Mouse (Mus musculus) hindbrain, embryonic 11.5 days (tissue): ENCODE data around the gene Pxdn. TPM values are rescaled to one million over a fixed set of nuclear protein-coding genes. Genes with fewer than 3 reads are reported as not detected.

ENCODE experiments used
- ATAC-seq: fragments of 200-750 bp; cut with Nextera tagmentation; 2 replicates; pipeline ENCODE4 v1.8.0; 2017; ENCODE audit warnings: mild to moderate bottlenecking, moderate TSS enrichment, moderate library complexity; ENCODE audit not compliant: low FRiP score
- DNase-seq: peaks from one replicate; pipeline ENCODE4 v3.0.0-alpha.2; 2015; ENCODE audit warnings: low spot score
- H3K27ac ChIP-seq: fragments of 300-500 bp; sonication (generic); 2 replicates; pipeline ENCODE4 v1.5.1; 2014; ENCODE audit warnings: mild to moderate bottlenecking, low read depth, low read length
- H3K27me3 ChIP-seq: fragments of 300-500 bp; sonication (generic); 2 replicates; pipeline ENCODE4 v1.6.1; 2014; ENCODE audit warnings: mild to moderate bottlenecking, low read length, moderate library complexity, mixed read lengths; ENCODE audit not compliant: control insufficient read depth, insufficient read depth
- H3K36me3 ChIP-seq: fragments of 300-500 bp; sonication (generic); 2 replicates; pipeline ENCODE4 v1.6.1; 2014; ENCODE audit warnings: mild to moderate bottlenecking, low read length, moderate library complexity, mixed read lengths; ENCODE audit not compliant: control insufficient read depth, insufficient read depth
- H3K4me1 ChIP-seq: fragments of 300-500 bp; sonication (generic); replicated peaks from 2 replicates; pipeline ENCODE4 v1.6.1; 2014; ENCODE audit warnings: low read length, mixed read lengths; ENCODE audit not compliant: control insufficient read depth, insufficient read depth
- H3K4me2 ChIP-seq: fragments of 300-500 bp; sonication (generic); replicated peaks from 2 replicates; pipeline ENCODE4 v1.6.1; 2014; ENCODE audit warnings: mild to moderate bottlenecking, low read depth, low read length
- H3K4me3 ChIP-seq: fragments of 300-500 bp; sonication (generic); 2 replicates; pipeline ENCODE4 v1.5.1; 2014; ENCODE audit warnings: low read depth, low read length
- H3K9ac ChIP-seq: fragments of 300-500 bp; sonication (generic); 2 replicates; pipeline ENCODE4 v1.6.1; 2014; ENCODE audit warnings: low read depth, low read length
- H3K9me3 ChIP-seq: fragments of 300-500 bp; sonication (generic); 2 replicates; pipeline ENCODE4 v1.6.1; 2016; ENCODE audit warnings: low read length; ENCODE audit not compliant: control insufficient read depth
- WGBS: fragments of 180-500 bp; shearing (Covaris S2); extraction: QIAGEN DNeasy Blood & Tissue Kit; methylation state at CpG from one replicate; pipeline ENCODE4 v1.1.7; 2014; 5-methylcytosine and 5-hydroxymethylcytosine counted together
- polyA plus RNA-seq: library from polyadenylated mRNA; unstranded; fragments of >200 nt; fragmentation: Nextera tagmentation; extraction: Ambion mirVana; gene quantifications from 2 replicates; pipeline ENCODE4 v1.2.1, GENCODE M21; 2014

The Pxdn gene
- polyA plus RNA-seq, 1 experiment from 2014 or later: 50.4 TPM

DNA sequence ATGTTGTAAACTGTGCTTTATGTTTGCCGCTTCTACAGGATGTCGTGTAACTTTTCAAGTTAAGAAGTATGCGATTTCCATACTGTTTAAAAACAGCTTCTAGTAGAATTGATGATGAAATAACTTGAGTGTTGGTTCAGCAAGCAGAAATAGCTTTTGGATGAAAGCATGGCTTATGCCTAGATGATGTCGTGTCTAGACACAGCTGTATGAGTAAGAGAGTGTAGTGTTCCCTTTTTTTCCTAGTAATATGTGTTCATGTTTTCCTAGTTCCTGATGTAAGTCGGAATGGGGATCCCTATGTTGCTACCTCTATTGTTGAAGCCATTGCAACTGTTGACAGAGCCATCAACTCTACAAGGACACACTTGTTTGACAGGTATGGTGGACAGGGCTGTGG is 61.5 kb downstream of the Pxdn start:
- no peak for ATAC-seq
- no peak overlapping the region for H3K9ac ChIP-seq
- no peaks in the 10 kb centered on the region for H3K27me3 ChIP-seq
- DNase-seq: no peak
- H3K36me3 ChIP-seq: peaks cover 20% of the 10 kb centered on the region
- 94% methylated on average over 5 of the region's 5 CpGs for WGBS
- no peaks in the 10 kb centered on the region for H3K4me1 ChIP-seq
- H3K4me3 ChIP-seq: no peak overlapping the region
- H3K27ac ChIP-seq: no peak overlapping the region
- H3K9me3 ChIP-seq: no peaks in the 10 kb centered on the region
- H3K4me2 ChIP-seq: no peak overlapping the region

DNA sequence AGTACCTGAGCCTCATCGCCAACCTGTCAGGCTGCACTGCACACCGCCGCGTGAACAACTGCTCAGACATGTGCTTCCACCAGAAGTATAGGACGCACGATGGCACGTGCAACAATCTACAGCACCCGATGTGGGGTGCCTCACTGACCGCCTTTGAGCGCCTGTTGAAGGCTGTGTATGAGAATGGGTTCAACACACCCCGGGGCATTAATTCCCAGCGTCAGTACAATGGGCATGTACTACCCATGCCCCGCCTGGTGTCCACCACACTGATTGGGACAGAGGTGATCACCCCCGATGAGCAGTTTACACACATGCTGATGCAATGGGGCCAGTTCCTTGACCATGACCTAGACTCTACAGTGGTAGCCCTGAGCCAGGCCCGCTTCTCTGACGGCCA is 64.5 kb downstream of the Pxdn start:
- no peaks in the 10 kb centered on the region for H3K4me1 ChIP-seq
- H3K4me2 ChIP-seq: no peak overlapping the region
- no peak overlapping the region for H3K9ac ChIP-seq
- no peak for ATAC-seq
- H3K4me3 ChIP-seq: no peak overlapping the region
- no peaks in the 10 kb centered on the region for H3K27me3 ChIP-seq
- no peaks in the 10 kb centered on the region for H3K9me3 ChIP-seq
- no peak for DNase-seq
- H3K27ac ChIP-seq: no peak overlapping the region
- peaks cover 15% of the 10 kb centered on the region for H3K36me3 ChIP-seq
- 93% methylated on average over 16 of the region's 16 CpGs for WGBS

DNA sequence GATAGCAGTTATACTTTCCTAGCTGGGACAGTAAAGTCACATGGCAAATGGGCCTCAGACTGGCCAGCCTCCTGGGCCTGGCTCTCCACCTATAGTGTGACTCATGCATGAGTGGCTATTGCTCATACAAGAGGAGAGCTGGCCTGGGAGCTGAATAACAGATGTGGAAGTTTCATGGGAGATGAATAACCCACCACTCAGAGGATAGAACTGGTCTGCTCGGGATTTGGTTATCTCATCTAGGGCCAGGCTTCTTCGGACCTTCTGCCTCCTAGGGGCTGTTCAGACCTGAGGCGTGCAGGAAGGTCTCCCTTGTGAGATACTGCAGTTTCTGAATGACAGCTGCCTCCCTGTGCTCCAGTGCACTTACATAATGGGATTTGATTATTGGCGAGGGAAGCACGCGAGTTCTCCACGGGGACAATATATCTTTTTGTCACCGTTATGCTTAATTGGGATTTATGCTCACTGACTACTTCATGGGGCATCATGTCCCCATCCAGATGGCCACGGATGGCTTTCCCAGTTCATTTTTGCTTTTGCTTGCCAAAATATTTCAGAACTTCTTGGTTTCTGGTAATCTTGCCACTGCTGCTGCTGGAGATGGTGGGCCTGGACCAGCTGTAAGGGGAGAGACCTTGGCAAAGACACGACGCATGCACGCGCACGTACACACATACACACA is 66.4 kb downstream of the Pxdn start:
- WGBS: 76% methylated on average over 14 of the region's 14 CpGs
- Histone ChIP-seq H3K36me3 (peaks cover 13% of the 10 kb centered on the region), H3K9ac (no peak overlapping the region), H3K27me3 (no peaks in the 10 kb centered on the region), H3K4me1 (no peaks in the 10 kb centered on the region), H3K4me2 (no peak overlapping the region), H3K9me3 (no peaks in the 10 kb centered on the region), H3K4me3 (no peak overlapping the region), H3K27ac (no peak overlapping the region)
- ATAC-seq: peak; percentile 56
- peak; percentile 11 for DNase-seq

DNA sequence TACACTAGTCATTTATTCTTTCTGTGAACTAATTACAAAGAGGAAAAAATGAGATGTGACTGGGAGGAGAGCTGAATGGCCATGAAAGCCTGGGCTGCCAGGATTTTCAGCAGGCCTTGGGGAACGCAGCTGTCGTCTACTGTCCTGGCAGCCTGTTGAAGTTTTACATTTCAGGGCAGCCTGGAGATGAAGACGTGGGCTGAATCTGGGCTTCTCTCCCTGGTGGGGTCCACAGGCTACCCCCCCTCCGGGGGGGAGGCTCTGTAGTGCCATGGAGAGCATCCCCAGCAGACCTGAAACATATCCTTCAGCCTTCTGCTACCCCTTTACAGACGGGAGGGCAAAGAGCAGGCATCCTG is 66.9 kb downstream of the Pxdn start:
- Histone ChIP-seq H3K27me3 (no peaks in the 10 kb centered on the region), H3K27ac (no peak overlapping the region), H3K4me2 (no peak overlapping the region), H3K9ac (no peak overlapping the region), H3K9me3 (no peaks in the 10 kb centered on the region), H3K36me3 (peaks cover 11% of the 10 kb centered on the region), H3K4me3 (no peak overlapping the region), H3K4me1 (no peaks in the 10 kb centered on the region)
- DNase-seq: no peak
- 85% methylated on average over 5 of the region's 5 CpGs for WGBS
- ATAC-seq: no peak

DNA sequence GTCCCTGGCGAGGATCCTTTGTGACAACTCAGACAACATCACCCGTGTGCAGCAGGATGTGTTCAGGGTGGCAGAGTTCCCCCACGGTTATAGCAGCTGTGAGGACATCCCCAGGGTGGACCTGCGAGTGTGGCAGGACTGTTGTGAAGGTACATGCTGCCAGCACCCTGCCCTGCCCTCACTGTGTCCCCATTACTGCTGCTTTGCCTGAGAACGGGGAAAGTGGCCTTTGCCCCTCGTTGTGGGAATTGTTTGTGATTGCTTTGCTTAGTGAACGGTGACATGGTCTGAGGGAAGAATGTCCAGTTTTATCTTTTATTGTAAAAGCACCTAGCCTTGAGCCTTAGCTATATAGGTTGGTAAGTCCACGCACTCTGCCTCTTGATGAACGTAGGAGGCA is 69.2 kb downstream of the Pxdn start:
- Histone ChIP-seq H3K27ac (no peak overlapping the region), H3K36me3 (peaks cover 7% of the 10 kb centered on the region)
- 83% methylated on average over 9 of the region's 9 CpGs for WGBS

DNA sequence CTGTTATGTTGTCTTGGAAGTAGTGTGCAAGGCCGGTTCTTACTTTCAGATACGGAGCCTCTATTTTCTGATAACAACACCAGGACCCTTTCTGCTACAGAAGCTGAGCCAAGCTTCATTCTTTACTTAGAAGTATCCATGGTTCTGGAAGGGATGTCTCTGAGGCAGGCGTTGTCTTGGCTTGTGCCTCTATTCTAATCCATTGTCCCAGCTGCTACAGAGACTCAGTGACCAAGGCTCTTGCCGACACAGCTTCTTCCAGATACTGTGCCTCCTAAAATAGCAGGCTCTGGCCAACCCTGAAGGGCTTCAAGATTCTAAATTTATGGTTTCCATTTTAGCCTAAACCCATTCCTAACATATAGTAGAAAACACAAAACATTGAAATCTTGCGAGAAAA is 71.3 kb downstream of the Pxdn start:
- Histone ChIP-seq H3K27ac (no peak overlapping the region), H3K4me3 (no peak overlapping the region), H3K36me3 (peaks cover 6% of the 10 kb centered on the region), H3K27me3 (no peaks in the 10 kb centered on the region), H3K4me2 (no peak overlapping the region), H3K9ac (no peak overlapping the region), H3K9me3 (no peaks in the 10 kb centered on the region), H3K4me1 (no peaks in the 10 kb centered on the region)
- DNase-seq: no peak
- ATAC-seq: no peak
- 93% methylated on average over 5 of the region's 5 CpGs for WGBS

More for the DNA sequence above, 69.2 kb downstream of the Pxdn start:
- DNase-seq (no peak), ATAC-seq (no peak)
- H3K4me1 ChIP-seq: no peaks in the 10 kb centered on the region
- H3K27me3 ChIP-seq: no peaks in the 10 kb centered on the region
- no peak overlapping the region for H3K4me3 ChIP-seq
- H3K9ac ChIP-seq: no peak overlapping the region
- no peaks in the 10 kb centered on the region for H3K9me3 ChIP-seq
- H3K4me2 ChIP-seq: no peak overlapping the region

DNA sequence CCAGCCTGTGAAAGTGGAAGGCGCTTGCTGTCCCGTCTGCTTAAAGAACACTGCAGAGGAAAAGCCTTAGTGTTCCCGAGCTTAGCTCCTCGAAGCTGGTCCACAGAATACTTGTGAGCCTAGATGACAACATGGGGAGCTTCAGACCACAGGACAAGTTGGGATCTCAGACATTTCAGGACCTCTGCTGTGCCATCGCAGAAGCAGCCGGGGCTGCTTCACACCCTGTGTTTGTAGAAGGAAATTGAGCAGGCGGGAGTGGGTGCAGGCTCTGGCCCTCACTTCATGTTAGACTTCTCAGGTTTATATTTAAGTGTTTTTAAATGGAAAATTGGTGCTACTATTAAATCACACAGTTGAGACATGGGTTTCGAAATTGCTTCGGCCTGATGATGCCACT is 78.1 kb downstream of the Pxdn start:
- H3K4me1 ChIP-seq: no peaks in the 10 kb centered on the region
- H3K9ac ChIP-seq: no peak overlapping the region
- no peaks in the 10 kb centered on the region for H3K9me3 ChIP-seq
- no peaks in the 10 kb centered on the region for H3K27me3 ChIP-seq
- WGBS: 94% methylated on average over 9 of the region's 9 CpGs
- H3K4me3 ChIP-seq: no peak overlapping the region
- no peak overlapping the region for H3K27ac ChIP-seq
- H3K4me2 ChIP-seq: no peak overlapping the region
- peaks cover 3% of the 10 kb centered on the region; the same call in 1 of the 2 replicates for H3K36me3 ChIP-seq
- ATAC-seq: no peak
- DNase-seq: no peak

DNA sequence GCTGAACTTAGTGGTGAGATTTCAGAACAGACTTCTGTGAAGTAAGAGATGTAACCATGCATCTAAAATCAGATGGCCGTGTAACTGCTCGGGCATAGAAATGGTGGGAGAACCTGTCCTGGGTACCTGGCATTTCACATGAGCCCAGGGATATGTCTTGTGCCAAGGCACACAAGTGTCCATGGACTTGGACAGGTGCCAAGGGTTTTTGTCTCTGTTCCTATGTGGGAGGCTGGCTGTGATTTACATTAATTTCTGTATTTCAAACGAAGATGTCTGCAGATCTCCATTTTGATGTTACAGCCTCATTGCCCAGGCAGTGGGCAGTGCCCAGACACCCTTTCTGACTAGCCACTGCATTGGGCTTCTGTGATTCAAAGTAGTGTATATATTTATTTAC is 79.7 kb downstream of the Pxdn start:
- ATAC-seq (no peak), DNase-seq (no peak)
- no peaks in the 10 kb centered on the region for H3K9me3 ChIP-seq
- H3K4me3 ChIP-seq: no peak overlapping the region
- WGBS: 85% methylated on average over 3 of the region's 3 CpGs
- no peaks in the 10 kb centered on the region for H3K4me1 ChIP-seq
- no peaks in the 10 kb centered on the region for H3K27me3 ChIP-seq
- no peak overlapping the region for H3K27ac ChIP-seq
- H3K9ac ChIP-seq: no peak overlapping the region
- peaks cover 3% of the 10 kb centered on the region; the same call in 1 of the 2 replicates for H3K36me3 ChIP-seq
- no peak overlapping the region for H3K4me2 ChIP-seq

DNA sequence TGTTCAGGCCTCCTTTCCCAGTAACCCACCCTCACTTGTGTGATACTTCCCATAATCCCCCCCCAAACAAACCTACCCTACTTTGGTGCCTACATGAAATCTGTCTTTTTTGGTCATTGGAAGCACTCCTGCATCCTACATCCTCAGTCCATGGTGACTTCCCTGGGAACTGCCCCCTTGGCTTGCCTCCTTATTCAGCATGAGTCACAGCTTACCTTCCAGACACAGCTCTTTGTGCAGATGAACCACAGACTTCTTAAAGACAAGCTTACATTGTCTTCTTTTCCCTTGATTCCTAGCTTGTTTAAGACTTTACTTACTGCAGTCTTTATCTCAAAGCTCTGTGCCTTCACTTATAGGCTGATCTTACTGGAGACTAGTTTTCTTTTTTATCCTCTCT is 83.0 kb downstream of the Pxdn start:
- Histone ChIP-seq H3K9ac (no peak overlapping the region), H3K36me3 (no peaks in the 10 kb centered on the region), H3K4me2 (no peak overlapping the region), H3K9me3 (no peaks in the 10 kb centered on the region), H3K4me3 (no peak overlapping the region), H3K27me3 (no peaks in the 10 kb centered on the region), H3K4me1 (no peaks in the 10 kb centered on the region), H3K27ac (no peak overlapping the region)
- ATAC-seq (no peak), DNase-seq (no peak)
